Mouse (Mus musculus): ENCODE data around the gene Nkg7.
"Not testable (repeated sequence)": the region's sequence is repeated elsewhere in the genome, so short reads cannot be mapped to it uniquely, and the experiment has no call there.

Gene Nkg7

DNA sequence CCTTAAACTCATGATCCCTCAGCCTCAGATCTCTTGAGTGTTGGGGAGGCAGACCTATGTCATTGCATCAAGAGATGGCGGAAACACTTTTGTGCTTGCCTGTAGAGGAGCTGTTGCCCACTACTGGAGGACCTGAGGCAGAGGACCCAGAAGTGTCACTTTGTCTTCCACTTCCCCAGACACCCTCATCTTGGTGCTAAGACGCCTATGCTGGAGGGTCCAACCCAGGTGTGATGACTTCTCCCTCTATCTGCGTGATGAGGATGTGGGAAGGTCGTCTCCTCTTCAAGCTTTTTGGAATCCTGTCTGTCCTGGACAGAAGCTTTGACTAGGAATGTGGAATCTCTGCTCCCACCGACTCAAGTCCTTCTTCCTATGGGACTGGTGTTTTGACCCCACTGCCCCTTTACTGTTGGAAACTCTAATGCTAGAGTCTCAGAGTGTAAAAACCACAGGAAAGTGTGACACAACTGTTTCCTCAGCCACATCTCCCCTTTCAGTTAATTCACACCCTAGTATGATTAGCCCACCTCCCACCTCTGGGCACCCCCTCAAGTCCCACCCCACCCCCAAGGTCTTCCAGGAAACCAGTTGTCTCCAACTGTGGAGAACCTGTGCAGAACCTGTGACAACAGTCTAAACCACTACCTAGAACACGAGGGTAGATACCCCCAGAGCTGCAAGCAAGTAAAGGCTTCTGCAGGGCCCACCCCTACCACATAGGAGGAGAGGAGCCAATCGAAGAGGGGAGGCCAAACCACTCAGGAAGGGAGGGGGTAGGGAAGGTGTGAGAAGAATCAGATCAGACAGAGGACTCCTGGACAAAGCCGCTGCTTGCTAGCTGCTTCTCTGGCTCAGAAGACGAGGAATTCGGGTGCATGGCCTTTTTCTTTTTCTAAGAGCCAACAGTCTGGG lies at the start of gene Nkg7:
Gene Nkg7, plus strand, starts transcription at position 733 of the 915 bp plus-strand sequence.
- no peak for DNase-seq

DNA sequence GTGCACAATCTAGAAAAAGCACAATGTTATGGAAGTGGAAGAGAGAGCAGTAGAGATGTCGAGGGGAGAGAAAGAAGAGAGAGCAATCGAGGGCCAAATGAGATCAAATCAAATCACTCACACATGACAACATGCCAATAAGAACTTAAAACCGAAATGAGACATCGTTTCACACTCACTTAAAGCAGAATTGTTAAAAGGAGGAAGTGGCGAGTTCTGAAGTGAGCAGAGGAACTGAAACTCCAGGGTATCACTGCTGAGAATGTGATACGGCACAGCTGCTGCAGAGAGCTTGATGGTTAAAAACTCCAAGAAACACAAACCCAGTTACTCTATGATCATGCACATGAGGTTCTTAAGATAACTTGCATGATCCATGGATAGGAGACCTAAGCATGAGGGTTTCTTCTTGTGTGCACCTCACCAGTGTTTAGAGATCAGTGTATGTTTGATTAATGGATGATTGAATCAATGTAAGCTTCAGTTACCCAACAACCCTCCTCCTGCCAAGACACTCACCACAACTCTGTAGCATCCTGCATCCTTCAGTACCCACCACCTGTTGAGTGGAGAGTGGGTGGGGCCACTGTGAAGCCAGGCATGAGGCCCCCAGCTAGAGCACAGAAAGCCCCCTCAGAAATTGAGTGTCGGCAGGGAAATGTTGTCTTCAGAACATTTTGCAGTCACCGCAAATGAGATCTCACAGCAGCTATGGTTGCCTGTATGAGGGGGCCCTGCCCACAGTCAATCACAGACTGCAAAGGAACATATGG lies 44.3 kb upstream of the Nkg7 start:
- DNase-seq: no peak

- no peak for DNase-seq
Observed at GRCm38 (mm10) chr7:43399501-43399900, 37.4 kb upstream of the Nkg7 start.

DNA sequence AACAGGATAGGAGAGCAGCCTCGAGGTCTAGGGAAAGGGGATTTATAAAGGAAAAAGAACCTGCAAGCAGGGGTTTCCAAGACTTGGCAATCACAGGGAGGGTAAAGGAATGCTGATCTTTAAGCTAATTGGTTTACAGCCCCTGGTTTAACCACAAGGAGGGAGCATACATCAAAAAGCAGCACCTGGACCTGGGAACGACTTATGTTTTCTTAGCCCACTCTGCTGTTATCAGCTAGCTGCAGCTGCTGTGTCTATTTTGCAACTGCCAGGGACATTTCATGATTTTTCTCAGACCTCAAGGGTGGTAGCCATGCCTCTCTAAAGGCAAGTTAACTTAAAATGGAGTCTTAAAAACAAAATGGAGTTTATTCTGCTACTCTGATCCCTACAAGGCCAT lies 34.2 kb upstream of the Nkg7 start:
- DNase-seq: no peak

GRCm38 (mm10) chr7:43407573-43407972 lies 29.3 kb upstream of the Nkg7 start:
- no peak for DNase-seq

- no peak for DNase-seq
Observed at GRCm38 (mm10) chr7:43408131-43408553, 28.7 kb upstream of the Nkg7 start, which contains the start of gene Siglecg. Siglecg (plus strand) TSS chr7:43408204.

DNA sequence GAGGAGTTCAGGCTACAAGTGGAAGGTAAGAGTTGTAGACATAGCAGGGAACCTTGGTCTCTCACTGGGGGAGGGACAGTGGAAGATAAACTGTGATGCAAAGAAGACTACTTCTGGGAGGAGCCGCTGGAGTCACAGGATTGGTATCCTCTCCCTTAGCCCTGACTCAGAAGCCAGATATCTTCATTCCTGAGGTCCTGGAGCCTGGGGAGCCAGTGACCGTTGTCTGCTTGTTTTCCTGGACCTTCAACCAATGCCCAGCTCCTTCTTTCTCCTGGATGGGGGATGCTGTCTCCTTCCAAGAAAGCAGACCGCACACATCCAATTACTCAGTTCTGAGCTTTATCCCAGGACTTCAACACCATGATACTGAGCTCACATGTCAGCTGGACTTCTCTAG lies 27.8 kb upstream of the Nkg7 start:
- DNase-seq: no peak

DNA sequence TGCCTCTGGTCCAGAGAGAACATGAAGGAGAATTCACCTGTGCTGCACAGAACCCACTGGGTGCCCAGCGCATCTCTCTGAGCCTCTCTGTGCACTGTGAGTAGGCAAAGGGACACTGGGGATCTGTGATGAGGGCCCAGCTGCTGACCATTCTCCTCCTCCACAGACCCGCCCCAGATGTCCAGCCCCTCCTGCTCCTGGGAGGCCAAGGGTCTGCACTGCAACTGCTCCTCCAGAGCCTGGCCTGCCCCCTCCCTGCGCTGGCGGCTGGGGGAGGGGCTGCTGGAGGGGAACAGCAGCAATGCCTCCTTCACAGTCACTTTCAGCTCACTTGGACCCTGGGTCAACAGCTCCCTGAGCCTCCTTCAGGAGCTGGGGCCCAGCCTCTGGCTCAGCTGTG lies 25.1 kb upstream of the Nkg7 start:
- not testable (repeated sequence) for DNase-seq

DNA sequence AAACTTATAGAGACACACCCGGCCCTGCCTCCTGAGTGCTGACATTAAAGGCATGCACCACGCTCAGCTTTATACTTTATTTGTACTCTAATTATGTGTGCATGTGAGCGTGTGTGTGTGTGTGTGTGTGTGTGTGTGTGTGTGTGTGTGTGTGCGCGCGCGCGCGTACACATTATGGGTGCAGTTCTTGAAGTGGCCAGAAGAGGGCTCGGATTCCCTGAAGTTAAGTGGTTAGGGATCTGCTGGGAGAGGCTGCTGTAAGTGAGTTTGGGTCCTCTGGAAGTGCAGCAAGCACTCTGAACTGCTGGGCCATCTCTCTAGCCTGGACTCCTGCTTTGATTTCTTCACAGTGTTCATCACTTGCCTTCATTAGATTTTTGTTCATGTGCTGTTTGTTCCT lies 19.6 kb upstream of the Nkg7 start:
- DNase-seq: peak in 1 of 2 experiments; percentile 18

GRCm38 (mm10) chr7:43422995-43423617 lies 13.8 kb upstream of the Nkg7 start:
- DNase-seq: peak; percentile 89 to 92

GRCm38 (mm10) chr7:43423991-43424625 lies 12.8 kb upstream of the Nkg7 start:
- DNase-seq: no peak

DNA sequence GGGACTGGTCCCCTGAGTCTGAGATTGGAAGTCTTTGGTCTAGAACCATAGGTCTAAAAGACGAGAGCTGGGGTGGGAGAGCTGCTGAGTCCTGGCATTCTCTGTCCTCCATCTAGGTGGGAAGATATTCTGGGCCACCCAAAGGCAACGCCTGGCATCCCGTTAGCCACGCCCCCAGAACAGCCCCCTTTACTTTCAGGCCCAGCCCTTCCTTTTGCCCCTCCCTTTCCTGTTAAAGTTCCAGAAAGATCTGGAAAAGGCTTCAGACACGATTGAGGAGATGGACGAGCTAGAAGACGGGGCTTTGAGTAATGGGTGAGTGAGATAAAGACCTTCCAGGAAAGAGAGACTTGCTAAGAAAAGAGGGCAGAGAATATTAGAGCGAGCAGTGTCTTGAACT lies 9.5 kb upstream of the Nkg7 start, which contains the start of gene Lim2:
Gene Lim2, plus strand, starts transcription at position 265 of the 400 bp plus-strand sequence.
- no peak for DNase-seq

- no peak for DNase-seq
Observed at GRCm38 (mm10) chr7:43429500-43429899, 7.4 kb upstream of the Nkg7 start.

DNA sequence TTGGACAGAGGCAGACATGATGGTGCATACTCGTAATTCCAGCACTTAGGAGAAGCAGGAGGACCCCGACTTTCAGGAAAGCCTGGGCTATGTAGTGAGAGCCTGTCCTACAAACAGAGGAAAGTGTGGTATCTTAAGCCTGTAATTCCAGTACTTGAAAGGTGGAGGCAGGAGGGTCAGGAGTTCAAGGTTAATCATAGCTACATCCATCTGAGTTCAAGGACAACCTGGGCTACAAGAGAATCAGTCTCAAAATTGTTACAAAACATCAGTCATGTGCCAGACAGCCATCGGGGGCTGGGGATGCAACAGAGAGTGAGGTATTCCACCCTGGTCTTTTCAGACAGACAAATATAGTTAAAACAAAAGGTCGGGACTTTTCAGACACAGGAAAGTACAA lies 4.0 kb upstream of the Nkg7 start:
- DNase-seq: no peak

DNA sequence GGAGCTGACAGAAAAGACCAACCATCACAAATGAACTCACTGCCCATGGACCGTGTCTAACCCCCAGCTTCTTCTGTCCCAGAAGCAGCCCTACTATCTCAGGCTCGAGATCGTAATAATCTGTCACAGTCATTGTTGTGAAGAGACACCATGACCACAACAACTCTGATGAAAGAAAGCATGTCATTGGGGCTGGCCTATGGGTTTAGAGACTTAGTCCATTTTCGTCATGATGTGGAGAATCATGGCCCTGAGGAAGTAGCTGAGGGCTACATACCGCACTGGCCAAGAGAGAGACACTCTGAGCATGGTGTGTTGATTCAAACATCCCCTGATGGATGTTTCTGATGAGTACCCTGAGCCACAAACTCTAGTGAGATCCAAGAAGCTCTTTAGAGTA lies 2.2 kb upstream of the Nkg7 start:
- DNase-seq: no peak

DNA sequence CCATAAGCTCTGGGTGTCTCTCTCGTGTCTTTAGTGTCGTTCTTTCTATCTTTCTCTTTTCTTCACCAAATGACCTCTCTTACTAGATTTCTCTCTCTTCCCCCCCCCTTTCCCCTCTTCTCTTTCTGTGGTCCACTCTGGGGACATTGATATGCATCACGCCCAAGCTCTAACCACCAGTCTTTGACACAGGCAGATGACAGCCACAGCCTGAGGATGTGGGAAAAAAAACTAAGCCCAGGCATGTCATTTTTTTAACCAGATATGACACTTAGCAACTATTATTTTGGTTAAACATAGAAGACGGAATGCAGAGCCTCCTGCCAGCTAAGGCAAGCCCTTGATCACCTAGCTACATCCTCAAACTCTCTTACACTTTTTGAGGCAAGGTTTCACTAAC lies 1.7 kb downstream of the Nkg7 start:
- DNase-seq: no peak

DNA sequence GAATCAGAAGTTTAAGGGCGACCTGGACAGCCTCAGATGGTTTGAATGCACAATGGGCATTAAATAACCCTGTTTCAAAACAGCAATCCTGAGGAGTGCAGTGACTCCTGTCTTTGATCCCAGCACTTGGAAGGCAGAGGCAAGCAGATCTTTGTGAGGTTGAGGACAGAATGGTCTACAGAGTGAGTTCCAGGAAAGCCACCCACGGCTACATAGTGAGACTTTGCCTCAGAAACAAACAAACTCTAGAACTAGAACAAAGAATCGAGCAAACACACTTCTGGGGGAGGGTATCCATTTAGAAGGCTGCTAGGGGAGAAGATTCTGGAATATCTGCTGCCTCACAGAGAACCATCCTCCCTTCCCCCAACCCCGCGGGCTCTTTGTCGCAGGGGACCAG lies 3.6 kb downstream of the Nkg7 start, which contains the start of gene Cldnd2:
Gene Cldnd2, plus strand, starts transcription at position 301 of the 400 bp plus-strand sequence.
- no peak for DNase-seq

DNA sequence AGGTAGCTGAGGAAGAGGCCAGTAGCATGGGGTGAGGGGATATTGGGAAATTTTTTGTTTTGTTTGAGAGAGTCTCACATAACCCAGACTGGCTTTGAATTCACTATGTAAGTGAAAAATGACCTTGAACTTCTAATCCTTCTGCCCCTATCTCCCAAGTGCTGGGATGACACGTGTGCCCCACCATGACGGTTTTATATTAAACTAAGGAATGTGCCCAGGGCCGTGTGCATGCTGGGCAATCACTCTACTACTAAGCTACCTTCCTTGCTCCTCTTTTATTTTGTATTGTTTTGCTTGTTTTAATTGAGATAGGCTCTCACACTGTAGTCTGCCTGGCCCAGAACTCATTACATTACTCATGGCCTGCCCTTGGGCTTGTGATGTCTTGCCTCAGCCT lies 4.2 kb downstream of the Nkg7 start:
- no peak for DNase-seq

GRCm38 (mm10) chr7:43442684-43443083 lies 5.8 kb downstream of the Nkg7 start:
- DNase-seq: no peak

DNA sequence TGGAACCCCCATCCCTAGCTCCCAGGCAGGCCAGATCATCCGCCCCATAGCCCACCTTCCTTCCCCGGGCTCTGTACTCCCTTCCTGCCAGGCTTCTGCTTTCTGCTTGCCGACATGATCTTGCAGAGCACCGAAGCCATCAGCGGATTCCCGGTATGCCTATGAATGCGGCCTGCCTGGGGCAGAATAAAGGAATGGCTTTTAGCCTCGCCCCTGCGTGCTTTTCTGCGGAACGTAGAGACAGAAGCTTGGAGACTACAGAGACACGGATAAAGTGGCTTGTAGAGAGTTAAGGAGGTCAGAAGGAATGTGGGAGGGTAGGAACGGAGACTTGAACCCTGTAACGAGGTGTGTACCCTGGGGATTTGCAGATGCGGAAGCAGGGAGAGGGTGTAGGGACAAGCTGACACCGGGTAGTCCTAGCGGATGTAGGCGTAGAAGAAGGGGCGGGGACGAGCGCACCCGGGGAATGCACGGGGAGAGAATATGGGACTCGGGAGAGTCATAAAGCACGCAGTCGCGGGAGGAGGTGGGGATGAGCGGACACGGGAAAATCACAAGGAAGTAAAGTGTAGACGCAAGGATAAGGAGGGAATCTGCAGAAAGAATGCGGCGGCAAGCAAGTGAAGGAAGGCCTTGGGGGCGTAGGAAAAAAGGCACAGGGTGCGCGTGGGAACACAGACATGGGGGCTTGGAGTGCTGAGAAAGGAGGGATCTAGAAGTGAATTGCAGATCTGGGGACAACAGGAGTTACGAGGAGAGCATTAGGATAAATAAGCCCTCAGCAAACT lies 6.4 kb downstream of the Nkg7 start:
- peak; percentile 63 to 69 for DNase-seq

GRCm38 (mm10) chr7:43443917-43444293 lies 7.0 kb downstream of the Nkg7 start, which contains the start of the genes Etfb and Gm45233:
Etfb (plus strand) TSS chr7:43444083.
Gm45233 (plus strand) TSS chr7:43444128.
- peak; percentile 92 to 96 for DNase-seq

- no peak for DNase-seq
Observed at GRCm38 (mm10) chr7:43447801-43448200, 10.9 kb downstream of the Nkg7 start.
